Mouse (Mus musculus) MEL (cell line): ENCODE measurements around the gene Tceal7.

Experiments used
- CHD1 ChIP-seq: IDR thresholded peaks from 2 replicates; pipeline ENCODE4 v1.6.1; 2012; ENCODE audit warnings: low read depth, mild to moderate bottlenecking, inconsistent platforms, low read length, improper control_type of control experiment
- CHD2 ChIP-seq: IDR thresholded peaks from 2 replicates; pipeline ENCODE4 v1.6.1; 2011; ENCODE audit warnings: low read length, improper control_type of control experiment
- CTCF ChIP-seq, 3 experiments: IDR thresholded peaks in 2 of 3; conservative IDR thresholded peaks in 1 of 3; 2 replicates each; pipeline ENCODE4 v1.5.1; 2011 to 2012; ENCODE audit warnings: low read length in 3 of 3, low read depth in 2 of 3, mild to moderate bottlenecking in 2 of 3, improper control_type of control experiment in 1 of 3, inconsistent platforms in 1 of 3, mixed read lengths in 1 of 3, moderate library complexity in 1 of 3; ENCODE audit not compliant: control insufficient read depth in 1 of 3, insufficient read depth in 1 of 3, poor library complexity in 1 of 3, severe bottlenecking in 1 of 3
- EP300 ChIP-seq, 2 experiments: IDR thresholded peaks; 2 replicates each; pipeline ENCODE4 v1.6.1; 2011; ENCODE audit warnings: improper control_type of control experiment in 2 of 2, low read length in 2 of 2, low read depth in 1 of 2, mild to moderate bottlenecking in 1 of 2
- ETS1 ChIP-seq: IDR thresholded peaks from 2 replicates; pipeline ENCODE4 v1.6.1; 2012; ENCODE audit warnings: low read depth, mild to moderate bottlenecking, inconsistent platforms, low read length, improper control_type of control experiment, moderate library complexity
- MAX ChIP-seq: IDR thresholded peaks from 2 replicates; pipeline ENCODE4 v1.6.1; 2011; ENCODE audit warnings: low read length, improper control_type of control experiment
- MYC ChIP-seq: IDR thresholded peaks from 2 replicates; pipeline ENCODE4 v1.6.1; 2011; ENCODE audit warnings: low read depth, mild to moderate bottlenecking, low read length, improper control_type of control experiment, moderate library complexity
- NELFE ChIP-seq: IDR thresholded peaks from 2 replicates; pipeline ENCODE4 v1.6.1; 2011; ENCODE audit warnings: low read depth, low read length, improper control_type of control experiment
- POLR2A ChIP-seq, 2 experiments: IDR thresholded peaks; 2 replicates each; pipeline ENCODE4 v1.6.1; 2011 to 2012; ENCODE audit warnings: low read length in 2 of 2, mild to moderate bottlenecking in 2 of 2, control low read depth in 1 of 2, improper control_type of control experiment in 1 of 2, low read depth in 1 of 2, moderate library complexity in 1 of 2; ENCODE audit not compliant: control insufficient read depth in 1 of 2, insufficient read depth in 1 of 2, poor library complexity in 1 of 2
- SMC3 ChIP-seq: IDR thresholded peaks from 2 replicates; pipeline ENCODE4 v1.6.1; 2011; ENCODE audit warnings: low read depth, low read length, improper control_type of control experiment
- TAL1 ChIP-seq: IDR thresholded peaks from 2 replicates; pipeline ENCODE4 v1.6.1; 2012; ENCODE audit warnings: mild to moderate bottlenecking, inconsistent platforms, low read length, moderate library complexity, mixed read lengths
- ZC3H11A ChIP-seq: IDR thresholded peaks from 2 replicates; pipeline ENCODE4 v1.6.1; 2012; ENCODE audit warnings: low read depth, mild to moderate bottlenecking, inconsistent platforms, low read length, improper control_type of control experiment
- ZKSCAN1 ChIP-seq: IDR thresholded peaks from 2 replicates; pipeline ENCODE4 v1.6.1; 2012; ENCODE audit warnings: low read depth, mild to moderate bottlenecking, inconsistent platforms, low read length, improper control_type of control experiment, moderate library complexity
- ZMIZ1 ChIP-seq: IDR thresholded peaks from 2 replicates; pipeline ENCODE4 v1.6.1; 2012; ENCODE audit warnings: low read depth, mild to moderate bottlenecking, inconsistent platforms, low read length, improper control_type of control experiment, moderate library complexity

DNA sequence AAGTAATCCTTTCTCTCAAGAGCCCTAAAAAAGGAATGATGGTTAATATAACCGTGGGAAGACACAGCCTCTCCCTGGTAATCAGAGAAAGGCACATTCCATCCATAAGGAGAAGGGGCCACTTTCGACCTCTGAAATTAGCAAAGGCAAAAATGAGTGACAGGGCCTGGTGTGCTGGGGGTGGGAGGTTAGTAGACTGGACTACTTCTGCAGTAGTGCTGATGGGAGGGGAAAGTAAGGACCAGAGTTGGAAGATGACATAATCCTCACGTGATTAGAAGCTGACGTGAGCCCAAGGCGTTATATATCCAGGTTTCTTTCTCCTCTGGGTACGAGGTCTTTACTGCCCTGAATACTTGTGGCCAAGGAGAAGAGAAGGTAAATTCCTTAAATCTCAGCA, 9.1 kb downstream of the Tceal7 start:
- TF ChIP-seq POLR2A (IDR thresholded peaks at IDR 0.05; ENCODE audit: control insufficient read depth in 1 of 2, insufficient read depth in 1 of 2, low read depth in 1 of 2, low read length in 2 of 2, poor library complexity in 1 of 2): no peak
- TF ChIP-seq EP300 (IDR thresholded peaks at IDR 0.05; ENCODE audit: low read depth in 1 of 2, low read length in 2 of 2): no peak
- no peak for TF ChIP-seq CTCF (IDR thresholded peaks at IDR 0.05 in 2 of 3, conservative IDR thresholded peaks at IDR 0.05 in 1 of 3; ENCODE audit: control insufficient read depth in 1 of 3, insufficient read depth in 1 of 3, low read depth in 2 of 3, low read length in 3 of 3, poor library complexity in 1 of 3, severe bottlenecking in 1 of 3)
- TF ChIP-seq SMC3: no peak
- no peak for TF ChIP-seq TAL1
- no peak for TF ChIP-seq NELFE
- TF ChIP-seq ZC3H11A: no peak
- TF ChIP-seq MYC: no peak
- no peak for TF ChIP-seq MAX
- no peak for TF ChIP-seq CHD1
- no peak for TF ChIP-seq ZKSCAN1
- no peak for TF ChIP-seq CHD2
- no peak for TF ChIP-seq ZMIZ1
- no peak for TF ChIP-seq ETS1
